Mouse (Mus musculus): ENCODE measurements around the gene Tspan18. TPM values are rescaled to one million over a fixed set of nuclear protein-coding genes. Genes with fewer than 3 reads are reported as not detected.

Tspan18 gene
- total and polyA plus RNA-seq, 3 experiments, result 0.38 TPM; not detected in 2

DNA sequence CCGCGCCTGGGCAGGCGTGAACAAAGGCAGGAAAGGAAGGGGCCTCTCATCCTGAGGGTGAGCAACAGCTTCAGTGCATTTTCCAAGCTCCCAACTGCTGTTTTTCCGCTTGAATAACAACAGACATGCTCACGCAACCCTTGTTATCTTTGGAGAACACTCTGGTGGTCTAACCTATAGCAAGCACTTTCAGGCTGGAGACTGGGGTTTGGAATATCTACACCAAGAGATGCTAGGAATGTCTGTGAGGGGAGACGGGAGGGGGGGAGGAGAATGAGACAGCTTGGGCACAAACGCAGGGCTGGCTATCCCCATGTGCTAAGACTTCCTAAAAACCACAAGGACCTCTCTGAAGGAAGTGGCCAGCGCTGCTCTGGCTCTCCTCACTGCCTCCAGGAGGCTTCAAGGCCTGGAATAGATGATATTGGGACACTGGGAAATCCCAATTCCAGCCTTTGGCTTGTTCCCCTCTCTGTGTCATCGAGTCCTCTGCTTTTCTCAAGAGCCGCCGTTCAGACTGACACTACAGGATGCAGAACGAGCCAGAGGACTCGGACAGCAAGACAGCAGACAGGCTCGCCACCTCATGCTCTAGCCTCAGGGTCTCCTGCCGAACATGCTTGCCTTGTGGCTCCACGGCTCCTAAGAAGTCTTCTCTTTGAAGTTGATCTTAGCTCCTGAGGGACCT is 30.6 kb downstream of the Tspan18 start:
- H3K9me3 ChIP-seq (replicated peaks; ENCODE audit: low read length), result no peaks in the 10 kb centered on the region

GRCm38 (mm10) chr2:93303260-93303584 is 31.1 kb downstream of the Tspan18 start:
- Histone ChIP-seq H3K9me3 (replicated peaks; ENCODE audit: low read length) (no peaks in the 10 kb centered on the region), H3K36me3 (replicated peaks in 1 of 2; ENCODE audit: control insufficient read depth in 1 of 2, insufficient read depth in 1 of 2, low read length in 1 of 2) (no peaks in the 10 kb centered on the region), H3K4me2 (ENCODE audit: insufficient read depth, low read depth, poor library complexity, severe bottlenecking) (no peak overlapping the region), H3K27ac (ENCODE audit: insufficient read depth, low read depth) (no peak overlapping the region), H3K79me2 (replicated peaks; ENCODE audit: control insufficient read depth, extremely low read depth, insufficient read depth, poor library complexity, severe bottlenecking) (no peaks in the 10 kb centered on the region), H3K4me3 (replicated peaks in 1 of 3; ENCODE audit: low read depth in 2 of 3, low read length in 2 of 3, poor library complexity in 1 of 3) (no peak overlapping the region), H3K27me3 (replicated peaks) (peaks cover 89% of the 10 kb centered on the region), H3K4me1 (ENCODE audit: control insufficient read depth in 1 of 2, insufficient read depth in 2 of 2) (no peaks in the 10 kb centered on the region), H3K9ac (ENCODE audit: insufficient read depth, low read depth) (no peak overlapping the region)
- dilution Hi-C loops (cut with MboI; ENCODE audit: extremely low pct_ligation_motif_present, extremely low pct_unique_long_range_greater_than_20kb, low sequenced_read_pairs), result no loop called here
- in situ Hi-C loops (cut with MboI; ENCODE audit: low pct_ligation_motif_present, low pct_unique_long_range_greater_than_20kb, low sequenced_read_pairs), result no loop called here
- DNase-seq (ENCODE audit: extremely low read depth), result no peak
- no peak for TF ChIP-seq GABPA (IDR thresholded peaks at IDR 0.05; ENCODE audit: insufficient replicate concordance, low read depth, low read length)
- TF ChIP-seq USF2 (conservative IDR thresholded peaks at IDR 0.05; ENCODE audit: low read depth, low read length), result no peak
- TF ChIP-seq ZMIZ1 (IDR thresholded peaks at IDR 0.05; ENCODE audit: low read depth, low read length), result no peak

More for the DNA sequence above, 30.6 kb downstream of the Tspan18 start:
- TF ChIP-seq NRF1 (IDR thresholded peaks at IDR 0.05; ENCODE audit: low read depth, low read length) (no peak), CTCF (conservative IDR thresholded peaks at IDR 0.05 in 1 of 2, IDR thresholded peaks at IDR 0.05 in 1 of 2; ENCODE audit: low read depth in 2 of 2, low read length in 2 of 2) (no peak), RAD21 (IDR thresholded peaks at IDR 0.05; ENCODE audit: low read depth, low read length) (no peak), MEF2A (IDR thresholded peaks at IDR 0.05; ENCODE audit: borderline replicate concordance, low read depth, low read length) (no peak), ZC3H11A (IDR thresholded peaks at IDR 0.05; ENCODE audit: low read depth, low read length) (no peak), KAT2A (IDR thresholded peaks at IDR 0.05; ENCODE audit: insufficient replicate concordance, low read length) (no peak), RCOR1 (conservative IDR thresholded peaks at IDR 0.05; ENCODE audit: low read depth, low read length) (no peak), SMC3 (IDR thresholded peaks at IDR 0.05; ENCODE audit: low read depth, low read length) (no peak), MXI1 (IDR thresholded peaks at IDR 0.05; ENCODE audit: low read depth, low read length) (no peak)
- H3K36me3 ChIP-seq (replicated peaks in 1 of 2; ENCODE audit: control insufficient read depth in 1 of 2, insufficient read depth in 1 of 2, low read length in 1 of 2), result no peaks in the 10 kb centered on the region
- H3K9ac ChIP-seq (ENCODE audit: insufficient read depth, low read depth), result no peak overlapping the region
- no peak overlapping the region for H3K4me3 ChIP-seq (replicated peaks in 1 of 3; ENCODE audit: low read depth in 2 of 3, low read length in 2 of 3, poor library complexity in 1 of 3)
- H3K4me2 ChIP-seq (ENCODE audit: insufficient read depth, low read depth, poor library complexity, severe bottlenecking), result no peak overlapping the region
- in situ Hi-C loops (cut with MboI; ENCODE audit: low pct_ligation_motif_present, low pct_unique_long_range_greater_than_20kb, low sequenced_read_pairs), result no loop called here
- H3K79me2 ChIP-seq (replicated peaks; ENCODE audit: control insufficient read depth, extremely low read depth, insufficient read depth, poor library complexity, severe bottlenecking), result no peaks in the 10 kb centered on the region
- H3K4me1 ChIP-seq (ENCODE audit: control insufficient read depth in 1 of 2, insufficient read depth in 2 of 2), result no peaks in the 10 kb centered on the region
- no peak overlapping the region for H3K27ac ChIP-seq (ENCODE audit: insufficient read depth, low read depth)
- DNase-seq (ENCODE audit: extremely low read depth), result no peak
- dilution Hi-C loops (cut with MboI; ENCODE audit: extremely low pct_ligation_motif_present, extremely low pct_unique_long_range_greater_than_20kb, low sequenced_read_pairs), result no loop called here
- peaks cover 89% of the 10 kb centered on the region for H3K27me3 ChIP-seq (replicated peaks)

GRCm38 (mm10) chr2:93297656-93298055 is 36.6 kb downstream of the Tspan18 start:
- H3K27me3 ChIP-seq (replicated peaks), result peaks cover 67% of the 10 kb centered on the region
- H3K4me2 ChIP-seq (ENCODE audit: insufficient read depth, low read depth, poor library complexity, severe bottlenecking), result no peak overlapping the region
- H3K9me3 ChIP-seq (replicated peaks; ENCODE audit: low read length), result no peaks in the 10 kb centered on the region
- no peaks in the 10 kb centered on the region for H3K4me1 ChIP-seq (ENCODE audit: control insufficient read depth in 1 of 2, insufficient read depth in 2 of 2)
- no peak overlapping the region for H3K27ac ChIP-seq (ENCODE audit: insufficient read depth, low read depth)
- in situ Hi-C loops (cut with MboI; ENCODE audit: low pct_ligation_motif_present, low pct_unique_long_range_greater_than_20kb, low sequenced_read_pairs) (no loop called here), dilution Hi-C loops (cut with MboI; ENCODE audit: extremely low pct_ligation_motif_present, extremely low pct_unique_long_range_greater_than_20kb, low sequenced_read_pairs) (no loop called here)
- no peaks in the 10 kb centered on the region for H3K79me2 ChIP-seq (replicated peaks; ENCODE audit: control insufficient read depth, extremely low read depth, insufficient read depth, poor library complexity, severe bottlenecking)
- H3K36me3 ChIP-seq (replicated peaks in 1 of 2; ENCODE audit: control insufficient read depth in 1 of 2, insufficient read depth in 1 of 2, low read length in 1 of 2), result no peaks in the 10 kb centered on the region
- no peak overlapping the region for H3K4me3 ChIP-seq (replicated peaks in 1 of 3; ENCODE audit: low read depth in 2 of 3, low read length in 2 of 3, poor library complexity in 1 of 3)
- TF ChIP-seq TBP (conservative IDR thresholded peaks at IDR 0.05; ENCODE audit: low read depth, low read length) (no peak), MAFK (IDR thresholded peaks at IDR 0.05; ENCODE audit: insufficient replicate concordance, low read length) (no peak), SMC3 (IDR thresholded peaks at IDR 0.05; ENCODE audit: low read depth, low read length) (no peak), MXI1 (IDR thresholded peaks at IDR 0.05; ENCODE audit: low read depth, low read length) (no peak), CTCF (conservative IDR thresholded peaks at IDR 0.05 in 1 of 2, IDR thresholded peaks at IDR 0.05 in 1 of 2; ENCODE audit: low read depth in 2 of 2, low read length in 2 of 2) (no peak), POLR2AphosphoS2 (IDR thresholded peaks at IDR 0.05; ENCODE audit: low read depth, low read length) (no peak), ZMIZ1 (IDR thresholded peaks at IDR 0.05; ENCODE audit: low read depth, low read length) (no peak), CHD1 (IDR thresholded peaks at IDR 0.05; ENCODE audit: low read depth, low read length) (no peak), MAZ (IDR thresholded peaks at IDR 0.05; ENCODE audit: low read depth, low read length) (no peak), MAX (IDR thresholded peaks at IDR 0.05; ENCODE audit: low read length) (no peak), UBTF (IDR thresholded peaks at IDR 0.05; ENCODE audit: low read depth, low read length) (no peak), JUN (IDR thresholded peaks at IDR 0.05; ENCODE audit: insufficient read depth, low read depth, low read length) (no peak), ZC3H11A (IDR thresholded peaks at IDR 0.05; ENCODE audit: low read depth, low read length) (no peak), E2F4 (IDR thresholded peaks at IDR 0.05; ENCODE audit: insufficient replicate concordance, low read depth, low read length) (no peak), RAD21 (IDR thresholded peaks at IDR 0.05; ENCODE audit: low read depth, low read length) (no peak), IRF4 (IDR thresholded peaks at IDR 0.05; ENCODE audit: low read depth, low read length) (no peak), NELFE (IDR thresholded peaks at IDR 0.05; ENCODE audit: low read depth, low read length) (no peak), NRF1 (IDR thresholded peaks at IDR 0.05; ENCODE audit: low read depth, low read length) (no peak), ELF1 (IDR thresholded peaks at IDR 0.05; ENCODE audit: low read depth, low read length) (no peak)
- H3K9ac ChIP-seq (ENCODE audit: insufficient read depth, low read depth), result no peak overlapping the region
- no peak for DNase-seq (ENCODE audit: extremely low read depth)

Measured in CH12.LX (cell line).